Mouse (Mus musculus): Measurements from ENCODE around the gene Lyg1.
A peak's percentile ranks its signal among the peaks of the same experiment; 100 is the strongest.
"Not testable (repeated sequence)": the region's sequence is repeated elsewhere in the genome, so short reads cannot be mapped to it uniquely, and the experiment has no call there.

Gene Lyg1

DNA sequence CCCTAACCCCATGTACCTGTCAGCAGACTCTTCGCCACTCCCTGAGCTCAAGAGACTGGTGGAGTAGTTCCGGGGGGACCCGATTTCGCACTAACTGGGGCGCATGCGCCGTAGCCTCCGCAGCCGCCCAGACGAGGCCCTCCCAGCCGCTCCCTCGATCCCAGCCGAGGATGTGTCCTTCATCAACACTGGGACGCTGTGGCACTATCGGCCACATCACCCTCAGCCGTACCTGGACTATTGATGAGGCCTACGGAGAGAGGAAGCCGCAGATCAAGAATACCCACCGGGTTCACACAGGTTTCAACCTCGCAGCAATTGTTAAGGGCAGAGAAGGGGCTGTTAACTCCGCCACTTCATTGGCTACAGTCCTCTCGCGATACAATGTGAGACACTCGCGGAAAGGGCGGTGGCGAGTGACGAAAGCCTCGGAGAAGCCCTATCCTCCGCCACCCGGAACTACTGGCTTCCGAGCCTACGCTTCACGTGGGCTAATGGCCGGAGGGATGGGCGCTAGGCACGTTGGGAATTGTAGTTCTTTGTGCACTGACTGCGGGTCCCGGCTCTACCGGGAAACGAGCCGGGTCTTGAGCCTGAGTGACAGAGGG is 39.4 kb upstream of the Lyg1 start:
- no peak for TF ChIP-seq NANOG (IDR thresholded peaks at IDR 0.05; ENCODE audit: borderline replicate concordance, low read length)
- no peak for TF ChIP-seq CTCF (conservative IDR thresholded peaks at IDR 0.05; ENCODE audit: low read length)
- no peak for TF ChIP-seq POU5F1 (IDR thresholded peaks at IDR 0.05; ENCODE audit: borderline replicate concordance, low read length)
- Histone ChIP-seq H3K36me3 (ENCODE audit: insufficient read depth, low read length) (peaks cover 44% of the 10 kb centered on the region), H3K9me3 (ENCODE audit: low read length) (no peaks in the 10 kb centered on the region)

GRCm38 (mm10) chr1:37996226-37996625 is 38.7 kb upstream of the Lyg1 start:
- TF ChIP-seq NANOG (IDR thresholded peaks at IDR 0.05; ENCODE audit: borderline replicate concordance, low read length) (no peak), CTCF (conservative IDR thresholded peaks at IDR 0.05; ENCODE audit: low read length) (no peak), POU5F1 (IDR thresholded peaks at IDR 0.05; ENCODE audit: borderline replicate concordance, low read length) (no peak)
- Histone ChIP-seq H3K4me3 (replicated peaks; ENCODE audit: low read length) (peak overlapping the region; percentile 92), H3K4me1 (replicated peaks; ENCODE audit: low read depth, low read length) (peaks cover 39% of the 10 kb centered on the region), H3K27me3 (ENCODE audit: insufficient read depth, low read length) (no peaks in the 10 kb centered on the region), H3K36me3 (ENCODE audit: insufficient read depth, low read length) (peaks cover 48% of the 10 kb centered on the region), H3K9me3 (ENCODE audit: low read length) (no peaks in the 10 kb centered on the region)

More for the DNA sequence above, 39.4 kb upstream of the Lyg1 start:
- Histone ChIP-seq H3K27me3 (ENCODE audit: insufficient read depth, low read length) (no peaks in the 10 kb centered on the region), H3K4me1 (replicated peaks; ENCODE audit: low read depth, low read length) (peaks cover 46% of the 10 kb centered on the region), H3K4me3 (replicated peaks; ENCODE audit: low read length) (peak overlapping the region; percentile 92)

GRCm38 (mm10) chr1:37987856-37988255 is 30.3 kb upstream of the Lyg1 start:
- H3K9me3 ChIP-seq (ENCODE audit: low read length), result no peaks in the 10 kb centered on the region
- peaks cover 76% of the 10 kb centered on the region for H3K36me3 ChIP-seq (ENCODE audit: insufficient read depth, low read length)
- no peak overlapping the region for H3K4me3 ChIP-seq (replicated peaks; ENCODE audit: low read length)
- TF ChIP-seq NANOG (IDR thresholded peaks at IDR 0.05; ENCODE audit: borderline replicate concordance, low read length), result no peak
- TF ChIP-seq CTCF (conservative IDR thresholded peaks at IDR 0.05; ENCODE audit: low read length), result no peak
- no peak for TF ChIP-seq POU5F1 (IDR thresholded peaks at IDR 0.05; ENCODE audit: borderline replicate concordance, low read length)
- H3K27me3 ChIP-seq (ENCODE audit: insufficient read depth, low read length), result no peaks in the 10 kb centered on the region
- H3K4me1 ChIP-seq (replicated peaks; ENCODE audit: low read depth, low read length), result peaks cover 12% of the 10 kb centered on the region

- Histone ChIP-seq H3K4me3 (replicated peaks; ENCODE audit: low read length) (no peak overlapping the region), H3K9me3 (ENCODE audit: low read length) (no peaks in the 10 kb centered on the region), H3K4me1 (replicated peaks; ENCODE audit: low read depth, low read length) (peaks cover 12% of the 10 kb centered on the region), H3K27me3 (ENCODE audit: insufficient read depth, low read length) (no peaks in the 10 kb centered on the region), H3K36me3 (ENCODE audit: insufficient read depth, low read length) (peaks cover 56% of the 10 kb centered on the region)
- no peak for TF ChIP-seq POU5F1 (IDR thresholded peaks at IDR 0.05; ENCODE audit: borderline replicate concordance, low read length)
- TF ChIP-seq CTCF (conservative IDR thresholded peaks at IDR 0.05; ENCODE audit: low read length), result peak; percentile 100
- TF ChIP-seq NANOG (IDR thresholded peaks at IDR 0.05; ENCODE audit: borderline replicate concordance, low read length), result no peak
These were observed 28.3 kb upstream of the Lyg1 start for GRCm38 (mm10) chr1:37985764-37986323.

- Histone ChIP-seq H3K27me3 (ENCODE audit: insufficient read depth, low read length) (no peaks in the 10 kb centered on the region), H3K9me3 (ENCODE audit: low read length) (no peaks in the 10 kb centered on the region), H3K36me3 (ENCODE audit: insufficient read depth, low read length) (peaks cover 41% of the 10 kb centered on the region), H3K4me3 (replicated peaks; ENCODE audit: low read length) (no peak overlapping the region), H3K4me1 (replicated peaks; ENCODE audit: low read depth, low read length) (peaks cover 12% of the 10 kb centered on the region)
- no peak for TF ChIP-seq CTCF (conservative IDR thresholded peaks at IDR 0.05; ENCODE audit: low read length)
- TF ChIP-seq POU5F1 (IDR thresholded peaks at IDR 0.05; ENCODE audit: borderline replicate concordance, low read length), result no peak
- no peak for TF ChIP-seq NANOG (IDR thresholded peaks at IDR 0.05; ENCODE audit: borderline replicate concordance, low read length)
These were observed 26.8 kb upstream of the Lyg1 start for GRCm38 (mm10) chr1:37984326-37984725.

DNA sequence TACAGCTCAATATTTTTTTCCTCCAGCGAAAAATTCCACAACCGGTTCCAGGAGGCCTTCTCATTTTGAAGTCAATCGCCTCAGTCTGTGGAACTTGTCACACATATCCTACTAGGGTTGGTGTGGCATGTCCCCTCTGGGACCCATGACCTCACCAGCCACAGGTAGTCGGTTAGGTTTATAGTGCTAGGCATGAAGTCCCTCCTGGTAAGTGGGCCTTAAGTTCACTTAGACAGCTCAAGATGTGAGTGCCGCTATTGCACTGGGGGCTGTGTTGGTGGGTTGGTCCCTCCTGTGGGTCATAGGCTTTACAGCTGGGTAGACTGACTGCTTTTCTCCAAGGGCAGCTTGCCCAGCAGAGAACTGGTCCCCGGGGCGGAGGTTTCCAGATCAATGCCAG is 19.7 kb upstream of the Lyg1 start:
- Histone ChIP-seq H3K9me3 (ENCODE audit: low read length) (no peaks in the 10 kb centered on the region), H3K4me1 (replicated peaks; ENCODE audit: low read depth, low read length) (no peaks in the 10 kb centered on the region), H3K4me3 (replicated peaks; ENCODE audit: low read length) (no peak overlapping the region), H3K27me3 (ENCODE audit: insufficient read depth, low read length) (no peaks in the 10 kb centered on the region), H3K36me3 (ENCODE audit: insufficient read depth, low read length) (no peaks in the 10 kb centered on the region)
- TF ChIP-seq NANOG (IDR thresholded peaks at IDR 0.05; ENCODE audit: borderline replicate concordance, low read length) (no peak), POU5F1 (IDR thresholded peaks at IDR 0.05; ENCODE audit: borderline replicate concordance, low read length) (no peak), CTCF (conservative IDR thresholded peaks at IDR 0.05; ENCODE audit: low read length) (no peak)

GRCm38 (mm10) chr1:37976666-37977065 is 19.1 kb upstream of the Lyg1 start:
- H3K36me3 ChIP-seq (ENCODE audit: insufficient read depth, low read length); H3K9me3 ChIP-seq (ENCODE audit: low read length); H3K4me1 ChIP-seq (replicated peaks; ENCODE audit: low read depth, low read length); H3K4me3 ChIP-seq (replicated peaks; ENCODE audit: low read length); H3K27me3 ChIP-seq (ENCODE audit: insufficient read depth, low read length): not testable (repeated sequence)

DNA sequence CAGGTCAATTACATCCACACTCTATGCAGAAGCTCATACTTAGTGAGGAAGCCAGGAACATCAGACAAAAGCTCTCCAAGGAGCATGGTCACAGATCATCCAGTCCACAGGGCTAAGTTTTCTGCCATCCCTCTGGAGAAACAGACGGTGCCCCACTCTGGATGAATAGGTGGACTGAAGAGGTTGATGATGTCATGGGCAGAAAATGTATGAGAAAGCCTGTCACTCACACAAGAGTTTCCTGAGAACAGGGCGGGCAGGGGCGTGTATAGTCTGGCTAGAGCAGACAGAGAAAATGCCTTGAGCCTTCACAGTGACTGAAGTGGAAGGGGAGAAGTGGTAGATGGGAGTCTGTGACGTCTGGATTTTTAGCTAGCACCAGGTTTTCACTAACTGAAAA is 14.0 kb upstream of the Lyg1 start:
- TF ChIP-seq NANOG (IDR thresholded peaks at IDR 0.05; ENCODE audit: borderline replicate concordance, low read length) (no peak), CTCF (conservative IDR thresholded peaks at IDR 0.05; ENCODE audit: low read length) (no peak), POU5F1 (IDR thresholded peaks at IDR 0.05; ENCODE audit: borderline replicate concordance, low read length) (no peak)
- no peak overlapping the region for H3K4me3 ChIP-seq (replicated peaks; ENCODE audit: low read length)
- no peaks in the 10 kb centered on the region for H3K36me3 ChIP-seq (ENCODE audit: insufficient read depth, low read length)
- H3K4me1 ChIP-seq (replicated peaks; ENCODE audit: low read depth, low read length), result no peaks in the 10 kb centered on the region
- no peaks in the 10 kb centered on the region for H3K9me3 ChIP-seq (ENCODE audit: low read length)
- no peaks in the 10 kb centered on the region for H3K27me3 ChIP-seq (ENCODE audit: insufficient read depth, low read length)

DNA sequence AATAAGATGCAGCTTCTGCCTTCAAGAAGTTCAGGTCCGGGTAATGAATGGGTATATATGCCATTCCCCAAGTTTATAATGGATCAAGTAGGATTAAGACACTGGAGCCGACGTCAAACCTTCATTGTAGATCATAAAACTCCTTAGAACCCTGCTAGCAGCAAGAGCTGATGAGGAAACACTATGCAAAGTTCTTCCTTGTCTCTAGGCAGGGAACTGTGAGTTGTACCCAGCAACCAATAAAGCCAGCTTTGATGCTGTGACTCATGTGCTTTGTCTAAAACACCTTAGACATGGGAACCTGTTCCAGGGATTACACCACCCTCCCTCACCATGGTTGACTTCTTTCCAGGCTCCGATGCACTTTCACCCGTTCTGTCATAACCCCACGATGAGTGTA is 11.2 kb upstream of the Lyg1 start:
- no peak for TF ChIP-seq NANOG (IDR thresholded peaks at IDR 0.05; ENCODE audit: borderline replicate concordance, low read length)
- TF ChIP-seq CTCF (conservative IDR thresholded peaks at IDR 0.05; ENCODE audit: low read length), result no peak
- no peak for TF ChIP-seq POU5F1 (IDR thresholded peaks at IDR 0.05; ENCODE audit: borderline replicate concordance, low read length)
- Histone ChIP-seq H3K9me3 (ENCODE audit: low read length) (no peaks in the 10 kb centered on the region), H3K4me1 (replicated peaks; ENCODE audit: low read depth, low read length) (peaks cover 13% of the 10 kb centered on the region), H3K4me3 (replicated peaks; ENCODE audit: low read length) (no peak overlapping the region), H3K27me3 (ENCODE audit: insufficient read depth, low read length) (no peaks in the 10 kb centered on the region), H3K36me3 (ENCODE audit: insufficient read depth, low read length) (no peaks in the 10 kb centered on the region)

Measured in E14TG2a.4 (cell line).